Comparison of ENCODE assay signal across 23 mouse cellular contexts in genomic region chr19:8790171-8790570, GRCm38 (mm10). TPM values are rescaled to one million over a fixed set of nuclear protein-coding genes. Genes with fewer than 3 reads are reported as not detected.
DNase-seq lines count a peak whose midpoint lies in the region; ATAC-seq and TF ChIP-seq lines count a peak whose summit lies in the region.
"Had no signal": no experiment of that assay in that cellular context is flagged by ENCODE, and none has a peak within 500 bp of the region (broad histone marks: within the 10 kb centered on the region; RNA-seq: fewer than 3 reads in every experiment).

No protein-coding gene starts in this region.

- H3K4me3 ChIP-seq in embryonic facial prominence, embryonic 13.5 days = no peak overlapping the region
- H3K4me3 ChIP-seq in embryonic facial prominence, embryonic 10.5 days = no peak overlapping the region
- no peak overlapping the region for H3K4me3 ChIP-seq in left cerebral cortex, adult 2 months
- H3K4me3 ChIP-seq in midbrain, embryonic 13.5 days (replicated peaks) = no peak overlapping the region
- H3K4me3 ChIP-seq in midbrain, embryonic 16.5 days (ENCODE audit: low read depth, low read length) = no peak overlapping the region
- H3K4me3 ChIP-seq: embryonic facial prominence, embryonic 12.5 days; forebrain, embryonic 12.5 days; heart, adult 2 months; heart, embryonic 15.5 days; hindbrain, embryonic 13.5 days had no signal

- no peak overlapping the region for H3K4me2 ChIP-seq in embryonic facial prominence, embryonic 13.5 days
- no peak overlapping the region for H3K4me2 ChIP-seq in midbrain, embryonic 13.5 days (replicated peaks)
- H3K4me2 ChIP-seq in midbrain, embryonic 16.5 days (ENCODE audit: low read length) = no peak overlapping the region
- H3K4me2 ChIP-seq: embryonic facial prominence, embryonic 12.5 days; forebrain, embryonic 12.5 days; heart, embryonic 11.5 days; heart, embryonic 15.5 days; hindbrain, embryonic 13.5 days had no signal

- H3K27me3 ChIP-seq in embryonic facial prominence, embryonic 13.5 days = no peaks in the 10 kb centered on the region
- H3K27me3 ChIP-seq in embryonic facial prominence, embryonic 10.5 days (replicated peaks; ENCODE audit: low read depth, poor library complexity, severe bottlenecking) = no peaks in the 10 kb centered on the region
- no peaks in the 10 kb centered on the region for H3K27me3 ChIP-seq in midbrain, embryonic 13.5 days
- no peaks in the 10 kb centered on the region for H3K27me3 ChIP-seq in midbrain, embryonic 16.5 days (ENCODE audit: control insufficient read depth, insufficient read depth, low read depth, low read length)
- H3K27me3 ChIP-seq: CH12.LX; embryonic facial prominence, embryonic 12.5 days; forebrain, embryonic 12.5 days; heart, embryonic 15.5 days; hindbrain, embryonic 13.5 days; Patski had no signal

- H3K9me3 ChIP-seq in embryonic facial prominence, embryonic 13.5 days = no peaks in the 10 kb centered on the region
- 0 out of 2 replicates have a peak, but pooled peaks cover 2% of the 10 kb centered on the region for H3K9me3 ChIP-seq in embryonic facial prominence, embryonic 10.5 days
- H3K9me3 ChIP-seq in midbrain, embryonic 13.5 days = peaks cover 3% of the 10 kb centered on the region; the same call in 1 of the 2 replicates
- no peaks in the 10 kb centered on the region for H3K9me3 ChIP-seq in midbrain, embryonic 16.5 days (replicated peaks; ENCODE audit: control insufficient read depth, low read length, poor library complexity, severe bottlenecking)
- H3K9me3 ChIP-seq: forebrain, embryonic 12.5 days; heart, embryonic 15.5 days; hindbrain, embryonic 13.5 days had no signal

- peaks cover 41% of the 10 kb centered on the region for H3K36me3 ChIP-seq in embryonic facial prominence, embryonic 13.5 days
- peaks cover 48% of the 10 kb centered on the region for H3K36me3 ChIP-seq in embryonic facial prominence, embryonic 10.5 days (replicated peaks)
- H3K36me3 ChIP-seq in midbrain, embryonic 13.5 days = peaks cover 35% of the 10 kb centered on the region
- peaks cover 24% of the 10 kb centered on the region for H3K36me3 ChIP-seq in midbrain, embryonic 16.5 days (ENCODE audit: control insufficient read depth, insufficient read depth, low read length)

- TF ChIP-seq CTCF in left cerebral cortex, adult 2 months (IDR thresholded peaks at IDR 0.05) = no peak

- intact Hi-C loops in left cerebral cortex, adult 2 months (cut with DNase I) = no loop called here

- peaks cover 5% of the 10 kb centered on the region for H3K4me1 ChIP-seq in embryonic facial prominence, embryonic 13.5 days
- peaks cover 24% of the 10 kb centered on the region for H3K4me1 ChIP-seq in embryonic facial prominence, embryonic 10.5 days
- H3K4me1 ChIP-seq in midbrain, embryonic 13.5 days (replicated peaks) = peaks cover 30% of the 10 kb centered on the region
- H3K4me1 ChIP-seq in midbrain, embryonic 16.5 days (ENCODE audit: control insufficient read depth, insufficient read depth, low read length) = peaks cover 14% of the 10 kb centered on the region

- WGBS in embryonic facial prominence, embryonic 13.5 days = 80% methylated on average over 7 of the region's 7 CpGs
- 85% methylated on average over 7 of the region's 7 CpGs for WGBS in embryonic facial prominence, embryonic 10.5 days
- 84% methylated on average over 7 of the region's 7 CpGs for WGBS in midbrain, embryonic 13.5 days
- WGBS in midbrain, embryonic 16.5 days = 87% methylated on average over 7 of the region's 7 CpGs

- no peak overlapping the region for H3K27ac ChIP-seq in embryonic facial prominence, embryonic 13.5 days
- no peak overlapping the region for H3K27ac ChIP-seq in embryonic facial prominence, embryonic 10.5 days (replicated peaks)
- H3K27ac ChIP-seq in left cerebral cortex, adult 2 months = peak overlapping the region; percentile 86
- H3K27ac ChIP-seq in midbrain, embryonic 13.5 days = no peak overlapping the region; the same call in 1 of the 2 replicates
- no peak overlapping the region for H3K27ac ChIP-seq in midbrain, embryonic 16.5 days (ENCODE audit: low read length)
- H3K27ac ChIP-seq: embryonic facial prominence, embryonic 12.5 days; forebrain, embryonic 12.5 days; heart, adult 2 months; heart, embryonic 15.5 days; hindbrain, embryonic 13.5 days; hindbrain, postnatal 0 days had no signal

- 0 out of 2 replicates have a peak overlapping the region, but pooled peaks have one; percentile 2 for H3K9ac ChIP-seq in embryonic facial prominence, embryonic 13.5 days
- H3K9ac ChIP-seq in midbrain, embryonic 13.5 days (replicated peaks) = 0 out of 2 replicates have a peak overlapping the region, but pooled peaks have one; percentile 3
- H3K9ac ChIP-seq in midbrain, embryonic 16.5 days (ENCODE audit: low read depth, low read length) = no peak overlapping the region
- H3K9ac ChIP-seq: embryonic facial prominence, embryonic 12.5 days; forebrain, embryonic 12.5 days; heart, embryonic 15.5 days; hindbrain, embryonic 13.5 days had no signal

- no peak for ATAC-seq in embryonic facial prominence, embryonic 13.5 days (ENCODE audit: insufficient number of reproducible peaks, insufficient read depth, low FRiP score, low TSS enrichment, low read depth)
- ATAC-seq in midbrain, embryonic 13.5 days = no peak
- ATAC-seq in midbrain, embryonic 16.5 days = no peak
- ATAC-seq: activated CD4-positive, CD25-positive, alpha-beta regulatory T cell, adult 4 months; hindbrain, postnatal 0 days; Patski had no signal

- DNase-seq in embryonic facial prominence, embryonic 10.5 days (ENCODE audit: low spot score) = no peak
- no peak for DNase-seq in left cerebral cortex, adult 2 months (ENCODE audit: extremely low spot score in 1 of 2, low spot score in 2 of 2)
- no peak for DNase-seq in left cerebral cortex, adult 9 months (ENCODE audit: low spot score in 2 of 2)
- no peak for DNase-seq in adrenal gland, adult 8-10 months
- DNase-seq: adrenal gland, postnatal 25 days; cerebellum, adult 11 months; cerebellum, adult 8-10 months; embryo, embryonic 11 days; gastrocnemius, postnatal 14 days; heart, adult 2 months; heart, postnatal 14 days had no signal

RNA-seq across cellular contexts. Expression of gene Taf6l, which starts 4.0 kb away (rescaled TPM):
- polyA plus RNA-seq in embryonic facial prominence, embryonic 13.5 days (2015; fragmentation: Nextera tagmentation; extraction: Ambion mirVana) = 28.5 and 35.6 TPM in 2 replicates
- 44.7 and 46.3 TPM in 2 replicates for polyA plus RNA-seq in embryonic facial prominence, embryonic 10.5 days (2016; fragmentation: Nextera tagmentation; extraction: Ambion mirVana)
- 10 to 100 TPM; 13.1 to 14.3 TPM for total RNA-seq in left cerebral cortex, adult 2 months (2021)
- polyA plus RNA-seq in midbrain, embryonic 13.5 days (2015; fragmentation: Nextera tagmentation; extraction: Ambion mirVana) = 28.8 and 30.5 TPM in 2 replicates
- 30.7 and 32.9 TPM in 2 replicates for polyA plus RNA-seq in midbrain, embryonic 16.5 days (2015; fragmentation: Nextera tagmentation; extraction: Ambion mirVana)
- 10 to 100 TPM; 16.6 to 26.8 (median 21.0) TPM for total RNA-seq in adrenal gland, adult 8-10 months (2022)

RNA-seq across cellular contexts. Expression of gene Polr2g, which starts 8.2 kb away (rescaled TPM):
- polyA plus RNA-seq in embryonic facial prominence, embryonic 13.5 days (2015; fragmentation: Nextera tagmentation; extraction: Ambion mirVana) = 175 and 178 TPM in 2 replicates
- polyA plus RNA-seq in embryonic facial prominence, embryonic 10.5 days (2016; fragmentation: Nextera tagmentation; extraction: Ambion mirVana) = 193 and 205 TPM in 2 replicates
- total RNA-seq in left cerebral cortex, adult 2 months (2021) = 100 to 1,000 TPM in 1 of 2 experiments, 10 to 100 TPM in 1; 96.6 to 105 TPM
- 163 and 164 TPM in 2 replicates for polyA plus RNA-seq in midbrain, embryonic 13.5 days (2015; fragmentation: Nextera tagmentation; extraction: Ambion mirVana)
- 136 and 140 TPM in 2 replicates for polyA plus RNA-seq in midbrain, embryonic 16.5 days (2015; fragmentation: Nextera tagmentation; extraction: Ambion mirVana)
- total RNA-seq in adrenal gland, adult 8-10 months (2022) = 100 to 1,000 TPM in 2 of 4 experiments, 10 to 100 TPM in 2; 86.0 to 106 (median 102) TPM

RNA-seq across cellular contexts. Expression of gene Zbtb3, which starts 12.2 kb away (rescaled TPM):
- 5.5 and 6.0 TPM in 2 replicates for polyA plus RNA-seq in embryonic facial prominence, embryonic 13.5 days (2015; fragmentation: Nextera tagmentation; extraction: Ambion mirVana)
- 6.5 and 6.9 TPM in 2 replicates for polyA plus RNA-seq in embryonic facial prominence, embryonic 10.5 days (2016; fragmentation: Nextera tagmentation; extraction: Ambion mirVana)
- 1 to 10 TPM; 5.3 to 6.7 TPM for total RNA-seq in left cerebral cortex, adult 2 months (2021)
- 8.1 and 8.3 TPM in 2 replicates for polyA plus RNA-seq in midbrain, embryonic 13.5 days (2015; fragmentation: Nextera tagmentation; extraction: Ambion mirVana)
- polyA plus RNA-seq in midbrain, embryonic 16.5 days (2015; fragmentation: Nextera tagmentation; extraction: Ambion mirVana) = 7.6 and 8.9 TPM in 2 replicates
- total RNA-seq in adrenal gland, adult 8-10 months (2022) = 1 to 10 TPM; 2.5 to 4.9 (median 3.5) TPM

RNA-seq across cellular contexts. Expression of gene Tmem179b, which starts 15.9 kb away (rescaled TPM):
- 67.6 and 76.1 TPM in 2 replicates for polyA plus RNA-seq in embryonic facial prominence, embryonic 13.5 days (2015; fragmentation: Nextera tagmentation; extraction: Ambion mirVana)
- 43.4 and 46.7 TPM in 2 replicates for polyA plus RNA-seq in embryonic facial prominence, embryonic 10.5 days (2016; fragmentation: Nextera tagmentation; extraction: Ambion mirVana)
- 1 to 10 TPM; 8.2 to 8.7 TPM for total RNA-seq in left cerebral cortex, adult 2 months (2021)
- polyA plus RNA-seq in midbrain, embryonic 13.5 days (2015; fragmentation: Nextera tagmentation; extraction: Ambion mirVana) = 35.8 and 38.1 TPM in 2 replicates
- polyA plus RNA-seq in midbrain, embryonic 16.5 days (2015; fragmentation: Nextera tagmentation; extraction: Ambion mirVana) = 26.4 and 26.6 TPM in 2 replicates
- 10 to 100 TPM; 54.8 to 73.9 (median 63.9) TPM for total RNA-seq in adrenal gland, adult 8-10 months (2022)

RNA-seq across cellular contexts. Expression of gene Tmem223, which starts 19.4 kb away (rescaled TPM):
- 211 and 227 TPM in 2 replicates for polyA plus RNA-seq in embryonic facial prominence, embryonic 13.5 days (2015; fragmentation: Nextera tagmentation; extraction: Ambion mirVana)
- polyA plus RNA-seq in embryonic facial prominence, embryonic 10.5 days (2016; fragmentation: Nextera tagmentation; extraction: Ambion mirVana) = 179 and 185 TPM in 2 replicates
- 10 to 100 TPM; 63.8 to 66.8 TPM for total RNA-seq in left cerebral cortex, adult 2 months (2021)
- polyA plus RNA-seq in midbrain, embryonic 13.5 days (2015; fragmentation: Nextera tagmentation; extraction: Ambion mirVana) = 264 and 280 TPM in 2 replicates
- polyA plus RNA-seq in midbrain, embryonic 16.5 days (2015; fragmentation: Nextera tagmentation; extraction: Ambion mirVana) = 195 and 202 TPM in 2 replicates
- 100 to 1,000 TPM; 111 to 137 (median 123) TPM for total RNA-seq in adrenal gland, adult 8-10 months (2022)
